Comparison of ENCODE assay signal across 26 mouse cellular contexts in the genomic region with DNA sequence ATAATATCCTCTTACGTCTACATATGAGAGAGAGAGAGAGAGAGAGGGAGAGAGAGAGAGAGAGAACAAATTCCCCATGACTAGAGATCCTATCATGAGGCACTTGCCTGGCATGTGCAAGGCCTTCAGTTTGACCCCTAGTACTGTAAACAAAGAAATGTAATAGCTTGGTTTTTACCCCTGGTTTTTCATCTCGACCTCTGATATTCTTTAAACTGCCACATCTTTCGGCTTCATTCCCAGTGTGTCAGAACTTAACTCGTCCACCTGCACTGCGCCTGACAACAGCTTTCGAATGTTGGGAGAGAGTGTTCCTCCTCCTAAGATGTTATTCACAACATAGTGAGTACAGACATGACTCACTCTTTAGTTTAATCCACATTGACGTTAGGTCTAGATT.
DNase-seq lines count a peak whose midpoint lies in the region; ATAC-seq and TF ChIP-seq lines count a peak whose summit lies in the region.
"Had no signal": no experiment of that assay in that cellular context is flagged by ENCODE, and none has a peak within 500 bp of the region (broad histone marks: within the 10 kb centered on the region; RNA-seq: fewer than 3 reads in every experiment).

No protein-coding gene starts in this region.

- no peaks in the 10 kb centered on the region for H3K27me3 ChIP-seq in intestine, embryonic 16.5 days (replicated peaks; ENCODE audit: control insufficient read depth, insufficient read depth, low read length)
- no peaks in the 10 kb centered on the region for H3K27me3 ChIP-seq in intestine, postnatal 0 days (replicated peaks; ENCODE audit: control insufficient read depth, insufficient read depth, low read length)
- no peaks in the 10 kb centered on the region for H3K27me3 ChIP-seq in lung, postnatal 0 days (replicated peaks; ENCODE audit: insufficient read depth, low read length)
- no peaks in the 10 kb centered on the region for H3K27me3 ChIP-seq in stomach, embryonic 15.5 days (replicated peaks)
- H3K27me3 ChIP-seq in heart, embryonic 12.5 days (replicated peaks), result no peaks in the 10 kb centered on the region
- H3K27me3 ChIP-seq: forebrain, embryonic 12.5 days; hindbrain, embryonic 13.5 days had no signal

- TF ChIP-seq EP300 in lung, postnatal 0 days (IDR thresholded peaks at IDR 0.05), result no peak

- no peaks in the 10 kb centered on the region for H3K9me3 ChIP-seq in intestine, embryonic 16.5 days (ENCODE audit: control insufficient read depth, low read length)
- H3K9me3 ChIP-seq in intestine, postnatal 0 days (ENCODE audit: control insufficient read depth), result no peaks in the 10 kb centered on the region
- no peaks in the 10 kb centered on the region for H3K9me3 ChIP-seq in lung, postnatal 0 days (ENCODE audit: low read length)
- no peaks in the 10 kb centered on the region for H3K9me3 ChIP-seq in stomach, embryonic 15.5 days
- H3K9me3 ChIP-seq in heart, embryonic 12.5 days (replicated peaks), result no peaks in the 10 kb centered on the region
- H3K9me3 ChIP-seq: forebrain, embryonic 12.5 days; heart, embryonic 10.5 days; hindbrain, embryonic 13.5 days had no signal

- no peaks in the 10 kb centered on the region for H3K36me3 ChIP-seq in intestine, embryonic 16.5 days (ENCODE audit: control insufficient read depth, insufficient read depth, low read length)
- H3K36me3 ChIP-seq in intestine, postnatal 0 days (ENCODE audit: control insufficient read depth, insufficient read depth), result no peaks in the 10 kb centered on the region; the same call in 1 of the 2 replicates
- no peaks in the 10 kb centered on the region for H3K36me3 ChIP-seq in lung, postnatal 0 days (ENCODE audit: insufficient read depth, low read length)
- no peaks in the 10 kb centered on the region for H3K36me3 ChIP-seq in stomach, embryonic 15.5 days
- no peaks in the 10 kb centered on the region for H3K36me3 ChIP-seq in heart, embryonic 12.5 days
- H3K36me3 ChIP-seq: forebrain, embryonic 12.5 days; heart, embryonic 10.5 days; hindbrain, embryonic 13.5 days had no signal

- TF ChIP-seq CTCF in intestine, postnatal 0 days (IDR thresholded peaks at IDR 0.05; ENCODE audit: low read depth), result no peak
- TF ChIP-seq CTCF in lung, postnatal 0 days (IDR thresholded peaks at IDR 0.05), result no peak

- H3K4me2 ChIP-seq in intestine, embryonic 16.5 days (ENCODE audit: low read depth, low read length), result no peak overlapping the region
- H3K4me2 ChIP-seq in intestine, postnatal 0 days (replicated peaks; ENCODE audit: low read depth), result no peak overlapping the region
- H3K4me2 ChIP-seq in lung, postnatal 0 days (replicated peaks; ENCODE audit: low read depth, low read length), result no peak overlapping the region
- H3K4me2 ChIP-seq in stomach, embryonic 15.5 days, result no peak overlapping the region
- no peak overlapping the region for H3K4me2 ChIP-seq in heart, embryonic 12.5 days
- H3K4me2 ChIP-seq: forebrain, embryonic 12.5 days; hindbrain, embryonic 13.5 days; liver, embryonic 11.5 days had no signal

- DNase-seq in lung, postnatal 0 days (ENCODE audit: low spot score), result peak; percentile 50
- no peak for DNase-seq in lung, postnatal 14 days
- DNase-seq in urinary bladder, postnatal 10 days (ENCODE audit: low spot score), result no peak
- DNase-seq: adrenal gland, postnatal 10 days; cerebellum, adult 11-12 months; cerebellum, postnatal 10 days; forebrain, postnatal 0 days; gastrocnemius, postnatal 25 days; heart, adult 11 months; heart, postnatal 4 days; kidney, adult 2 months; kidney, postnatal 25 days; lung, adult 18-20 months; lung, postnatal 10 days; midbrain, embryonic 14.5 days; thymus, adult 18-20 months; thymus, postnatal 25 days had no signal

- H3K4me3 ChIP-seq in intestine, embryonic 16.5 days (ENCODE audit: low read length), result no peak overlapping the region
- no peak overlapping the region for H3K4me3 ChIP-seq in intestine, postnatal 0 days (ENCODE audit: low read depth, low read length)
- no peak overlapping the region for H3K4me3 ChIP-seq in lung, postnatal 0 days (ENCODE audit: low read depth, low read length)
- no peak overlapping the region for H3K4me3 ChIP-seq in stomach, embryonic 15.5 days (replicated peaks)
- no peak overlapping the region for H3K4me3 ChIP-seq in heart, embryonic 12.5 days
- H3K4me3 ChIP-seq: forebrain, embryonic 12.5 days; heart, embryonic 10.5 days; hindbrain, embryonic 13.5 days had no signal

- H3K27ac ChIP-seq in intestine, embryonic 16.5 days (ENCODE audit: low read length), result peak overlapping the region; percentile 24
- H3K27ac ChIP-seq in intestine, postnatal 0 days (ENCODE audit: low read depth, low read length), result no peak overlapping the region
- 0 out of 2 replicates have a peak overlapping the region, but pooled peaks have one; percentile 2 for H3K27ac ChIP-seq in lung, postnatal 0 days (ENCODE audit: low read length)
- peak overlapping the region; percentile 88; the same call in 1 of the 2 replicates for H3K27ac ChIP-seq in stomach, embryonic 15.5 days
- no peak overlapping the region for H3K27ac ChIP-seq in heart, embryonic 12.5 days (ENCODE audit: poor library complexity, severe bottlenecking)
- H3K27ac ChIP-seq: forebrain, embryonic 12.5 days; heart, embryonic 10.5 days; hindbrain, embryonic 13.5 days had no signal

- WGBS in intestine, embryonic 16.5 days, result 47% methylated on average over 7 of the region's 7 CpGs
- WGBS in intestine, postnatal 0 days, result 50% methylated on average over 7 of the region's 7 CpGs
- WGBS in lung, postnatal 0 days, result 41% methylated on average over 7 of the region's 7 CpGs
- WGBS in stomach, embryonic 15.5 days, result 32% methylated on average over 7 of the region's 7 CpGs
- WGBS in heart, embryonic 12.5 days, result 66% methylated on average over 7 of the region's 7 CpGs

- peaks cover 63% of the 10 kb centered on the region for H3K4me1 ChIP-seq in intestine, embryonic 16.5 days (ENCODE audit: control insufficient read depth, insufficient read depth, low read length)
- H3K4me1 ChIP-seq in intestine, postnatal 0 days (replicated peaks; ENCODE audit: control insufficient read depth, insufficient read depth, low read length), result 0 out of 2 replicates have a peak, but pooled peaks cover 7% of the 10 kb centered on the region
- peaks cover 16% of the 10 kb centered on the region; the same call in 1 of the 2 replicates for H3K4me1 ChIP-seq in lung, postnatal 0 days (ENCODE audit: insufficient read depth, low read depth, low read length)
- H3K4me1 ChIP-seq in stomach, embryonic 15.5 days, result peaks cover 44% of the 10 kb centered on the region
- H3K4me1 ChIP-seq in heart, embryonic 12.5 days (replicated peaks), result peaks cover 61% of the 10 kb centered on the region

- no peak overlapping the region for H3K9ac ChIP-seq in intestine, embryonic 16.5 days (ENCODE audit: low read depth, low read length)
- no peak overlapping the region for H3K9ac ChIP-seq in intestine, postnatal 0 days (ENCODE audit: low read depth, low read length)
- H3K9ac ChIP-seq in lung, postnatal 0 days (replicated peaks; ENCODE audit: low read depth), result no peak overlapping the region
- H3K9ac ChIP-seq in stomach, embryonic 15.5 days, result no peak overlapping the region
- H3K9ac ChIP-seq in heart, embryonic 12.5 days, result no peak overlapping the region
- H3K9ac ChIP-seq: forebrain, embryonic 12.5 days; forebrain, postnatal 0 days; hindbrain, embryonic 13.5 days had no signal

- ATAC-seq in intestine, embryonic 16.5 days, result no peak
- no peak for ATAC-seq in intestine, postnatal 0 days
- ATAC-seq in lung, postnatal 0 days, result peak; percentile 29; the same call in 1 of the 2 replicates
- ATAC-seq in stomach, embryonic 15.5 days (ENCODE audit: insufficient read depth, low FRiP score, low read depth), result no peak
- no peak for ATAC-seq in heart, embryonic 12.5 days (ENCODE audit: insufficient number of reproducible peaks, low FRiP score)
- ATAC-seq: activated CD4-positive, CD25-positive, alpha-beta regulatory T cell, adult 4 months; forebrain, postnatal 0 days had no signal

Comparison
In these comparisons a context has a peak if more than half of its experiments do, and no peak if none do; other contexts are left out.
1. H3K27ac ChIP-seq: peak in intestine, embryonic 16.5 days (single experiment), lung, postnatal 0 days (single experiment) and stomach, embryonic 15.5 days (single experiment); none in intestine, postnatal 0 days (single experiment) and heart, embryonic 12.5 days (single experiment).